Mouse (Mus musculus) MEL (cell line): ENCODE measurements around the gene Dpy19l3. TPM values are rescaled to one million over a fixed set of nuclear protein-coding genes. Genes with fewer than 3 reads are reported as not detected.

Experiments
- DNase-seq: peaks from one replicate; pipeline ENCODE4 v3.0.0; 2011; ENCODE audit warnings: low read depth, low spot score
- H3K27ac ChIP-seq: 2 replicates; pipeline ENCODE4 v1.5.1; 2012; ENCODE audit warnings: low read depth, mild to moderate bottlenecking, control low read depth, low read length, moderate library complexity; ENCODE audit not compliant: control insufficient read depth
- H3K27me3 ChIP-seq, 2 experiments: fragments of 150-350 bp in 1 of 2; sonication (generic) in 1 of 2; 2 replicates each; pipeline ENCODE4 v1.6.1; 2012; ENCODE audit warnings: low read length in 2 of 2, mild to moderate bottlenecking in 2 of 2, improper control_type of control experiment in 1 of 2, moderate library complexity in 1 of 2; ENCODE audit not compliant: insufficient read depth in 2 of 2, control insufficient read depth in 1 of 2
- H3K36me3 ChIP-seq, 2 experiments: 2 replicates each; pipeline ENCODE4 v1.6.1; 2012 to 2014; ENCODE audit warnings: low read length in 2 of 2, improper control_type of control experiment in 1 of 2, inconsistent platforms in 1 of 2, mild to moderate bottlenecking in 1 of 2; ENCODE audit not compliant: insufficient read depth in 2 of 2, control insufficient read depth in 1 of 2
- H3K4me1 ChIP-seq, 2 experiments: fragments of 150-350 bp in 1 of 2; sonication (generic) in 1 of 2; 2 replicates each; pipeline ENCODE4 v1.6.1; 2012; ENCODE audit warnings: low read length in 2 of 2, improper control_type of control experiment in 1 of 2, mild to moderate bottlenecking in 1 of 2; ENCODE audit not compliant: insufficient read depth in 2 of 2, control insufficient read depth in 1 of 2
- H3K4me3 ChIP-seq, 2 experiments: fragments of 150-350 bp in 1 of 2; sonication (generic) in 1 of 2; 2 replicates each; pipeline ENCODE4 v1.5.1; 2012; ENCODE audit warnings: low read depth in 2 of 2, low read length in 2 of 2, mild to moderate bottlenecking in 2 of 2, moderate library complexity in 2 of 2, control low read depth in 1 of 2, improper control_type of control experiment in 1 of 2; ENCODE audit not compliant: control insufficient read depth in 1 of 2, insufficient read depth in 1 of 2
- H3K79me2 ChIP-seq: 2 replicates; pipeline ENCODE4 v1.6.1; 2012; ENCODE audit warnings: mild to moderate bottlenecking, low read length, moderate library complexity; ENCODE audit not compliant: control insufficient read depth, poor library complexity, insufficient read depth
- H3K9ac ChIP-seq: 2 replicates; pipeline ENCODE4 v1.6.1; 2012; ENCODE audit warnings: low read depth, mild to moderate bottlenecking, control low read depth, low read length, moderate library complexity; ENCODE audit not compliant: control insufficient read depth, poor library complexity, severe bottlenecking
- H3K9me3 ChIP-seq: fragments of 150-350 bp; sonication (generic); replicated peaks from 2 replicates; pipeline ENCODE4 v1.6.1; 2012; ENCODE audit warnings: mild to moderate bottlenecking, low read length, improper control_type of control experiment, moderate library complexity; ENCODE audit not compliant: insufficient read depth
- BHLHE40 ChIP-seq: IDR thresholded peaks from 2 replicates; pipeline ENCODE4 v1.6.1; 2012; ENCODE audit warnings: low read depth, mild to moderate bottlenecking, inconsistent platforms, low read length, improper control_type of control experiment, borderline replicate concordance
- CHD1 ChIP-seq: IDR thresholded peaks from 2 replicates; pipeline ENCODE4 v1.6.1; 2012; ENCODE audit warnings: low read depth, mild to moderate bottlenecking, inconsistent platforms, low read length, improper control_type of control experiment
- CHD2 ChIP-seq: IDR thresholded peaks from 2 replicates; pipeline ENCODE4 v1.6.1; 2011; ENCODE audit warnings: low read length, improper control_type of control experiment
- CTCF ChIP-seq, 3 experiments: IDR thresholded peaks in 2 of 3; conservative IDR thresholded peaks in 1 of 3; 2 replicates each; pipeline ENCODE4 v1.5.1; 2011 to 2012; ENCODE audit warnings: low read length in 3 of 3, low read depth in 2 of 3, mild to moderate bottlenecking in 2 of 3, improper control_type of control experiment in 1 of 3, inconsistent platforms in 1 of 3, mixed read lengths in 1 of 3, moderate library complexity in 1 of 3; ENCODE audit not compliant: control insufficient read depth in 1 of 3, insufficient read depth in 1 of 3, poor library complexity in 1 of 3, severe bottlenecking in 1 of 3
- ELF1 ChIP-seq: IDR thresholded peaks from 2 replicates; pipeline ENCODE4 v1.6.1; 2014; ENCODE audit warnings: low read depth, mild to moderate bottlenecking, inconsistent platforms, low read length, improper control_type of control experiment, moderate library complexity
- EP300 ChIP-seq, 2 experiments: IDR thresholded peaks; 2 replicates each; pipeline ENCODE4 v1.6.1; 2011; ENCODE audit warnings: improper control_type of control experiment in 2 of 2, low read length in 2 of 2, low read depth in 1 of 2, mild to moderate bottlenecking in 1 of 2
- ETS1 ChIP-seq: IDR thresholded peaks from 2 replicates; pipeline ENCODE4 v1.6.1; 2012; ENCODE audit warnings: low read depth, mild to moderate bottlenecking, inconsistent platforms, low read length, improper control_type of control experiment, moderate library complexity
- GABPA ChIP-seq: IDR thresholded peaks from 2 replicates; pipeline ENCODE4 v1.6.1; 2012; ENCODE audit warnings: low read depth, mild to moderate bottlenecking, inconsistent platforms, low read length, improper control_type of control experiment, moderate library complexity
- GATA1 ChIP-seq: IDR thresholded peaks from 2 replicates; pipeline ENCODE4 v1.6.1; 2011; ENCODE audit warnings: low read depth, low read length, improper control_type of control experiment
- HCFC1 ChIP-seq: IDR thresholded peaks from 2 replicates; pipeline ENCODE4 v1.6.1; 2012; ENCODE audit warnings: low read depth, mild to moderate bottlenecking, inconsistent platforms, low read length, improper control_type of control experiment, moderate library complexity
- JUND ChIP-seq: IDR thresholded peaks from 2 replicates; pipeline ENCODE4 v1.6.1; 2011; ENCODE audit warnings: low read depth, mild to moderate bottlenecking, improper control_type of control experiment, low read length
- KAT2A ChIP-seq: conservative IDR thresholded peaks from 2 replicates; pipeline ENCODE4 v1.6.1; 2012; ENCODE audit warnings: low read depth, low read length, improper control_type of control experiment, inconsistent platforms
- MAX ChIP-seq: IDR thresholded peaks from 2 replicates; pipeline ENCODE4 v1.6.1; 2011; ENCODE audit warnings: low read length, improper control_type of control experiment
- MAZ ChIP-seq: IDR thresholded peaks from 2 replicates; pipeline ENCODE4 v1.6.1; 2012; ENCODE audit warnings: low read depth, mild to moderate bottlenecking, inconsistent platforms, low read length, improper control_type of control experiment
- MEF2A ChIP-seq: IDR thresholded peaks from 2 replicates; pipeline ENCODE4 v1.6.1; 2014; ENCODE audit warnings: low read depth, mild to moderate bottlenecking, inconsistent platforms, low read length, improper control_type of control experiment; ENCODE audit not compliant: poor library complexity, insufficient replicate concordance, severe bottlenecking; ENCODE audit errors: extremely low read depth
- MXI1 ChIP-seq: IDR thresholded peaks from 2 replicates; pipeline ENCODE4 v1.6.1; 2011; ENCODE audit warnings: mild to moderate bottlenecking, low read depth, low read length, improper control_type of control experiment
- MYB ChIP-seq: IDR thresholded peaks from 2 replicates; pipeline ENCODE4 v1.6.1; 2011; ENCODE audit warnings: mild to moderate bottlenecking, low read depth, low read length, improper control_type of control experiment
- MYC ChIP-seq: IDR thresholded peaks from 2 replicates; pipeline ENCODE4 v1.6.1; 2011; ENCODE audit warnings: low read depth, mild to moderate bottlenecking, low read length, improper control_type of control experiment, moderate library complexity
- NELFE ChIP-seq: IDR thresholded peaks from 2 replicates; pipeline ENCODE4 v1.6.1; 2011; ENCODE audit warnings: low read depth, low read length, improper control_type of control experiment
- NRF1 ChIP-seq: IDR thresholded peaks from 2 replicates; pipeline ENCODE4 v1.6.1; 2014; ENCODE audit warnings: low read depth, mild to moderate bottlenecking, inconsistent platforms, low read length, improper control_type of control experiment, moderate library complexity; ENCODE audit not compliant: poor library complexity, insufficient read depth, severe bottlenecking
- POLR2A ChIP-seq, 2 experiments: IDR thresholded peaks; 2 replicates each; pipeline ENCODE4 v1.6.1; 2011 to 2012; ENCODE audit warnings: low read length in 2 of 2, mild to moderate bottlenecking in 2 of 2, control low read depth in 1 of 2, improper control_type of control experiment in 1 of 2, low read depth in 1 of 2, moderate library complexity in 1 of 2; ENCODE audit not compliant: control insufficient read depth in 1 of 2, insufficient read depth in 1 of 2, poor library complexity in 1 of 2
- POLR2AphosphoS2 ChIP-seq: IDR thresholded peaks from 2 replicates; pipeline ENCODE4 v1.6.1; 2011; ENCODE audit warnings: low read length, improper control_type of control experiment
- POLR2AphosphoS5 ChIP-seq: IDR thresholded peaks from 2 replicates; pipeline ENCODE4 v1.6.1; 2012; ENCODE audit warnings: low read depth, borderline replicate concordance, mild to moderate bottlenecking, inconsistent platforms, low read length, moderate library complexity, mixed read lengths
- RCOR1 ChIP-seq: IDR thresholded peaks from 2 replicates; pipeline ENCODE4 v1.6.1; 2012; ENCODE audit warnings: low read depth, mild to moderate bottlenecking, inconsistent platforms, low read length, improper control_type of control experiment
- SIN3A ChIP-seq: IDR thresholded peaks from 2 replicates; pipeline ENCODE4 v1.6.1; 2012; ENCODE audit warnings: low read length, improper control_type of control experiment, inconsistent platforms
- SMC3 ChIP-seq: IDR thresholded peaks from 2 replicates; pipeline ENCODE4 v1.6.1; 2011; ENCODE audit warnings: low read depth, low read length, improper control_type of control experiment
- TAL1 ChIP-seq: IDR thresholded peaks from 2 replicates; pipeline ENCODE4 v1.6.1; 2012; ENCODE audit warnings: mild to moderate bottlenecking, inconsistent platforms, low read length, moderate library complexity, mixed read lengths
- TBP ChIP-seq: IDR thresholded peaks from 2 replicates; pipeline ENCODE4 v1.8.0; 2011; ENCODE audit warnings: low read depth, low read length, improper control_type of control experiment
- TCF12 ChIP-seq: IDR thresholded peaks from 2 replicates; pipeline ENCODE4 v1.6.1; 2014; ENCODE audit warnings: low read depth, mild to moderate bottlenecking, inconsistent platforms, low read length, improper control_type of control experiment, moderate library complexity
- UBTF ChIP-seq: IDR thresholded peaks from 2 replicates; pipeline ENCODE4 v1.6.1; 2012; ENCODE audit warnings: low read depth, mild to moderate bottlenecking, inconsistent platforms, low read length, improper control_type of control experiment, moderate library complexity, borderline replicate concordance; ENCODE audit not compliant: insufficient read depth
- USF1 ChIP-seq: IDR thresholded peaks from 2 replicates; pipeline ENCODE4 v1.6.1; 2014; ENCODE audit warnings: low read depth, mild to moderate bottlenecking, inconsistent platforms, low read length, improper control_type of control experiment, moderate library complexity
- USF2 ChIP-seq, 2 experiments: IDR thresholded peaks; 2 replicates each; pipeline ENCODE4 v1.6.1; 2011 to 2012; ENCODE audit warnings: improper control_type of control experiment in 2 of 2, low read length in 2 of 2, borderline replicate concordance in 1 of 2, inconsistent platforms in 1 of 2, low read depth in 1 of 2, mild to moderate bottlenecking in 1 of 2; ENCODE audit not compliant: insufficient read depth in 1 of 2
- ZC3H11A ChIP-seq: IDR thresholded peaks from 2 replicates; pipeline ENCODE4 v1.6.1; 2012; ENCODE audit warnings: low read depth, mild to moderate bottlenecking, inconsistent platforms, low read length, improper control_type of control experiment
- ZKSCAN1 ChIP-seq: IDR thresholded peaks from 2 replicates; pipeline ENCODE4 v1.6.1; 2012; ENCODE audit warnings: low read depth, mild to moderate bottlenecking, inconsistent platforms, low read length, improper control_type of control experiment, moderate library complexity
- ZMIZ1 ChIP-seq: IDR thresholded peaks from 2 replicates; pipeline ENCODE4 v1.6.1; 2012; ENCODE audit warnings: low read depth, mild to moderate bottlenecking, inconsistent platforms, low read length, improper control_type of control experiment, moderate library complexity
- ZNF384 ChIP-seq: IDR thresholded peaks from 2 replicates; pipeline ENCODE4 v1.6.1; 2012; ENCODE audit warnings: low read depth, mild to moderate bottlenecking, inconsistent platforms, low read length, improper control_type of control experiment
- polyA plus RNA-seq, 2 experiments: library from polyadenylated mRNA; stranded (reverse) in 1 of 2; unstranded in 1 of 2; fragments of >175 nt in 1 of 2; fragments of >200 nt in 1 of 2; gene quantifications; 2 replicates each; pipeline versions ENCODE4 v1.2.1 to v1.2.4; 2012; ENCODE audit warnings: low replicate concordance in 2 of 2, low read depth in 1 of 2; ENCODE audit not compliant: insufficient read length in 2 of 2, insufficient read depth in 1 of 2, missing spikeins in 1 of 2
- total RNA-seq: library from RNA; depleted of rRNA; stranded (reverse); fragments of 300-350 nt; gene quantifications from 2 replicates; pipeline ENCODE4 v1.2.3, GENCODE M21; 2012

Gene Dpy19l3
- total and polyA plus RNA-seq, 3 experiments: 7.4 to 9.9 TPM; not detected in 1

- H3K27ac ChIP-seq: peak overlapping the region; percentile 62
- peak; percentile 80 for DNase-seq
- peaks cover 10% of the 10 kb centered on the region for H3K79me2 ChIP-seq
- H3K4me1 ChIP-seq: peaks cover 2 to 11% of the 10 kb centered on the region in 2 experiments
- H3K4me3 ChIP-seq: peak overlapping the region; percentile 39 to 45
- peaks cover 0 to 14% of the 10 kb centered on the region in 2 experiments; a peak in 2 of 4 replicates for H3K36me3 ChIP-seq
- no peaks in the 10 kb centered on the region for H3K9me3 ChIP-seq
- no peaks in the 10 kb centered on the region for H3K27me3 ChIP-seq
- peak overlapping the region; percentile 43 for H3K9ac ChIP-seq
- TF ChIP-seq ZMIZ1: peak; percentile 81; the same call in 1 of the 2 replicates
- no peak for TF ChIP-seq POLR2AphosphoS5
- no peak for TF ChIP-seq CTCF (IDR thresholded peaks at IDR 0.05 in 2 of 3, conservative IDR thresholded peaks at IDR 0.05 in 1 of 3; ENCODE audit: control insufficient read depth in 1 of 3, insufficient read depth in 1 of 3, low read depth in 2 of 3, low read length in 3 of 3, poor library complexity in 1 of 3, severe bottlenecking in 1 of 3)
- no peak for TF ChIP-seq ETS1
- TF ChIP-seq USF1: no peak
- TF ChIP-seq ZC3H11A: no peak
- TF ChIP-seq KAT2A: no peak
- TF ChIP-seq MYB: no peak
- TF ChIP-seq GATA1: no peak
- peak; percentile 33; the same call in 1 of the 2 replicates for TF ChIP-seq POLR2AphosphoS2
- TF ChIP-seq TBP: peak; percentile 33; the same call in 1 of the 2 replicates
- no peak for TF ChIP-seq NRF1
- TF ChIP-seq TAL1: no peak
- TF ChIP-seq CHD2: no peak
- no peak for TF ChIP-seq ZNF384
- TF ChIP-seq JUND: no peak
- TF ChIP-seq MYC: no peak
- TF ChIP-seq ZKSCAN1: no peak
- TF ChIP-seq GABPA: no peak
- TF ChIP-seq MEF2A: no peak
- TF ChIP-seq BHLHE40: no peak
- TF ChIP-seq CHD1: no peak
- peak; percentile 67 for TF ChIP-seq MXI1
- peak; percentile 53; the same call in 1 of the 2 replicates for TF ChIP-seq NELFE
- no peak for TF ChIP-seq SMC3
- no peak for TF ChIP-seq USF2 (IDR thresholded peaks at IDR 0.05; ENCODE audit: borderline replicate concordance in 1 of 2, insufficient read depth in 1 of 2, low read depth in 1 of 2, low read length in 2 of 2)
- no peak for TF ChIP-seq RCOR1
- peak; percentile 28; the same call in 1 of the 2 replicates for TF ChIP-seq MAX
- no peak for TF ChIP-seq UBTF
- TF ChIP-seq SIN3A: no peak
- TF ChIP-seq EP300 (IDR thresholded peaks at IDR 0.05; ENCODE audit: low read depth in 1 of 2, low read length in 2 of 2): no peak
- no peak for TF ChIP-seq ELF1
- no peak; a peak in 1 of 4 replicates for TF ChIP-seq POLR2A (IDR thresholded peaks at IDR 0.05; ENCODE audit: control insufficient read depth in 1 of 2, insufficient read depth in 1 of 2, low read depth in 1 of 2, low read length in 2 of 2, poor library complexity in 1 of 2)
- TF ChIP-seq TCF12: no peak
- no peak for TF ChIP-seq MAZ
- no peak for TF ChIP-seq HCFC1
These were observed 105.8 kb downstream of the Dpy19l3 start for GRCm38 (mm10) chr7:35648239-35649069.
